10 mouse cellular contexts compared by ENCODE assay signal in genomic region chr4:58170430-58170829, GRCm38 (mm10). TPM values are rescaled to one million over a fixed set of nuclear protein-coding genes. Genes with fewer than 3 reads are reported as not detected.
DNase-seq lines count a peak whose midpoint lies in the region; ATAC-seq and TF ChIP-seq lines count a peak whose summit lies in the region.
"Had no signal": no experiment of that assay in that cellular context is flagged by ENCODE, and none has a peak within 500 bp of the region (broad histone marks: within the 10 kb centered on the region; RNA-seq: fewer than 3 reads in every experiment).

No protein-coding gene starts in this region.

- H3K27me3 ChIP-seq in heart, adult 2 months (ENCODE audit: control insufficient read depth, insufficient read depth, low read length) = no peaks in the 10 kb centered on the region
- H3K27me3 ChIP-seq in heart, embryonic 10.5 days (ENCODE audit: insufficient read depth, poor library complexity, severe bottlenecking) = no peaks in the 10 kb centered on the region
- no peaks in the 10 kb centered on the region for H3K27me3 ChIP-seq in kidney, embryonic 15.5 days

- peak; percentile 41 to 53 for DNase-seq in heart, adult 2 months
- no peak for DNase-seq in heart, embryonic 10.5 days (ENCODE audit: low spot score)
- peak; percentile 56 for DNase-seq in heart, adult 8-10 months (ENCODE audit: low spot score)
- peak; percentile 16 for DNase-seq in lung, postnatal 25 days (ENCODE audit: low spot score)
- no peak for DNase-seq in layer of hippocampus, adult 9-11 months
- no peak for DNase-seq in MN1 (ENCODE audit: low spot score)
- DNase-seq: thymus, adult 18-20 months had no signal

- no peak for TF ChIP-seq POLR2A in heart, adult 2 months (IDR thresholded peaks at IDR 0.05; ENCODE audit: insufficient read depth, low read depth, low read length)

- WGBS in heart, adult 2 months = 68% methylated on average over 5 of the region's 5 CpGs
- WGBS in heart, embryonic 10.5 days = 80% methylated on average over 5 of the region's 5 CpGs
- WGBS in kidney, embryonic 15.5 days = 49% methylated on average over 5 of the region's 5 CpGs

- no peak for TF ChIP-seq CTCF in heart, adult 2 months (IDR thresholded peaks at IDR 0.05)

- intact Hi-C loops in heart, adult 2 months (cut with DNase I) = no loop called here

- no peak overlapping the region for H3K4me3 ChIP-seq in heart, adult 2 months
- no peak overlapping the region for H3K4me3 ChIP-seq in heart, embryonic 10.5 days
- no peak overlapping the region for H3K4me3 ChIP-seq in kidney, embryonic 15.5 days (replicated peaks)

- peaks cover 1% of the 10 kb centered on the region; the same call in 1 of the 2 replicates for H3K4me1 ChIP-seq in heart, adult 2 months (ENCODE audit: control insufficient read depth, insufficient read depth, low read length)
- no peaks in the 10 kb centered on the region for H3K4me1 ChIP-seq in heart, embryonic 10.5 days
- H3K4me1 ChIP-seq in kidney, embryonic 15.5 days = 0 out of 2 replicates have a peak, but pooled peaks cover 3% of the 10 kb centered on the region

- 0 out of 2 replicates have a peak, but pooled peaks have one; percentile 27 for TF ChIP-seq EP300 in heart, adult 2 months (IDR thresholded peaks at IDR 0.05; ENCODE audit: insufficient read depth, low read depth, low read length)

- no peak overlapping the region for H3K9ac ChIP-seq in heart, adult 2 months (ENCODE audit: low read depth, low read length)
- no peak overlapping the region for H3K9ac ChIP-seq in kidney, embryonic 15.5 days
- H3K9ac ChIP-seq: liver, embryonic 14.5 days had no signal

- no peak for ATAC-seq in kidney, embryonic 15.5 days (replicated peaks; ENCODE audit: low FRiP score)
- ATAC-seq in erythroblast, adult 5-6 weeks (replicated peaks; ENCODE audit: low FRiP score, poor library complexity, severe bottlenecking) = no peak

- H3K4me2 ChIP-seq in kidney, embryonic 15.5 days = no peak overlapping the region

- no peak overlapping the region for H3K27ac ChIP-seq in heart, adult 2 months
- H3K27ac ChIP-seq in heart, embryonic 10.5 days = no peak overlapping the region
- peak overlapping the region; percentile 14; the same call in 1 of the 2 replicates for H3K27ac ChIP-seq in kidney, embryonic 15.5 days
- H3K27ac ChIP-seq: liver, embryonic 14.5 days had no signal

- H3K79me2 ChIP-seq in heart, adult 2 months (replicated peaks; ENCODE audit: control insufficient read depth, insufficient read depth, low read length) = no peaks in the 10 kb centered on the region

- H3K9me3 ChIP-seq in heart, embryonic 10.5 days = no peaks in the 10 kb centered on the region
- H3K9me3 ChIP-seq in kidney, embryonic 15.5 days (replicated peaks) = no peaks in the 10 kb centered on the region

- H3K36me3 ChIP-seq in heart, adult 2 months (ENCODE audit: control insufficient read depth, insufficient read depth, low read length) = no peaks in the 10 kb centered on the region
- H3K36me3 ChIP-seq in heart, embryonic 10.5 days = no peaks in the 10 kb centered on the region
- H3K36me3 ChIP-seq in kidney, embryonic 15.5 days = no peaks in the 10 kb centered on the region

RNA-seq across cellular contexts. Expression of gene Svep1, which starts 36.2 kb away (rescaled TPM):
- 1 to 10 TPM; 4.2 to 4.5 TPM for total RNA-seq in heart, adult 2 months (2021)
- polyA plus RNA-seq in heart, adult 2 months (2012; rRNA removed) = 3.5 and 6.3 TPM in 2 replicates
- polyA plus RNA-seq in heart, embryonic 10.5 days (2016; fragmentation: Nextera tagmentation; extraction: Ambion mirVana) = 1.8 and 3.4 TPM in 2 replicates
- 1 to 10 TPM; 3.7 to 5.1 (median 3.9) TPM for total RNA-seq in heart, adult 8-10 months (2022)
- 3.9 and 4.7 TPM in 2 replicates for polyA plus RNA-seq in kidney, embryonic 15.5 days (2015; fragmentation: Nextera tagmentation; extraction: Ambion mirVana)
- 0.42 TPM in 1 of 2 replicates, not detected in the other for total RNA-seq in erythroblast, adult 5-6 weeks (2015; ENCODE audit: low replicate concordance)
- not detected in 2 replicates for total RNA-seq in erythroblast, adult 5-6 weeks (2017; ENCODE audit: low replicate concordance)

Comparison
In these comparisons a context has a peak if more than half of its experiments do, and no peak if none do; other contexts are left out.
1. DNase-seq: peak in heart, adult 2 months (2 of 2), heart, adult 8-10 months (single experiment) and lung, postnatal 25 days (single experiment); none in heart, embryonic 10.5 days (single experiment), layer of hippocampus, adult 9-11 months (single experiment) and MN1 (single experiment).